Mouse (Mus musculus) stomach, embryonic 14.5 days (tissue): ENCODE measurements at regions not wholly inside any gene's neighbourhood (a gene's known extent, or its start where the extent isn't known, plus 50 kb on each side); places are given as distances from the start of the nearest gene placed in this dataset.

Experiments
- ATAC-seq: fragments of 200-750 bp; cut with Nextera tagmentation; 2 replicates; pipeline ENCODE4 v1.8.0; 2017; ENCODE audit warnings: low read depth, moderate TSS enrichment; ENCODE audit not compliant: insufficient number of reproducible peaks, insufficient read depth, low FRiP score
- H3K27ac ChIP-seq: fragments of 300-500 bp; sonication (generic); 2 replicates; pipeline ENCODE4 v1.5.1; 2014; ENCODE audit warnings: mild to moderate bottlenecking, low read length, moderate library complexity, mixed read lengths
- H3K27me3 ChIP-seq: fragments of 300-500 bp; sonication (generic); 2 replicates; pipeline ENCODE4 v1.6.1; 2014; ENCODE audit warnings: low read length, control low read depth, mixed read lengths; ENCODE audit not compliant: control insufficient read depth, insufficient read depth
- H3K36me3 ChIP-seq: fragments of 300-500 bp; sonication (generic); 2 replicates; pipeline ENCODE4 v1.6.1; 2014; ENCODE audit warnings: mild to moderate bottlenecking, control low read depth, low read length, moderate library complexity, mixed read lengths; ENCODE audit not compliant: control insufficient read depth, insufficient read depth
- H3K4me1 ChIP-seq: fragments of 300-500 bp; sonication (generic); 2 replicates; pipeline ENCODE4 v1.6.1; 2014; ENCODE audit warnings: low read length, control low read depth, mixed read lengths; ENCODE audit not compliant: control insufficient read depth, insufficient read depth
- H3K4me2 ChIP-seq: fragments of 300-500 bp; sonication (generic); replicated peaks from 2 replicates; pipeline ENCODE4 v1.6.1; 2014; ENCODE audit warnings: low read depth, low read length, control low read depth
- H3K4me3 ChIP-seq: fragments of 300-500 bp; sonication (generic); 2 replicates; pipeline ENCODE4 v1.5.1; 2014; ENCODE audit warnings: low read depth, low read length, control low read depth
- H3K9ac ChIP-seq: fragments of 300-500 bp; sonication (generic); replicated peaks from 2 replicates; pipeline ENCODE4 v1.6.1; 2014; ENCODE audit warnings: low read depth, mild to moderate bottlenecking, control low read depth, low read length, moderate library complexity, mixed read lengths
- H3K9me3 ChIP-seq: fragments of 300-500 bp; sonication (generic); 2 replicates; pipeline ENCODE4 v1.6.1; 2016; ENCODE audit warnings: low read depth, low read length, control low read depth; ENCODE audit not compliant: control insufficient read depth
- WGBS: fragments of 180-500 bp; shearing (Covaris S2); extraction: QIAGEN DNeasy Blood & Tissue Kit; methylation state at CpG from one replicate; pipeline ENCODE4 v1.1.7; 2014; 5-methylcytosine and 5-hydroxymethylcytosine counted together

GRCm38 (mm10) chr10:46063831-46064230, 486.2 kb downstream of the Hace1 start:
- Histone ChIP-seq H3K9ac (no peak overlapping the region), H3K4me1 (no peaks in the 10 kb centered on the region)
- 86% methylated on average over 4 of the region's 4 CpGs for WGBS

GRCm38 (mm10) chr10:46070766-46071165, 493.1 kb downstream of the Hace1 start:
- Histone ChIP-seq H3K4me3 (no peak overlapping the region), H3K27me3 (no peaks in the 10 kb centered on the region), H3K9ac (no peak overlapping the region), H3K36me3 (no peaks in the 10 kb centered on the region), H3K27ac (no peak overlapping the region), H3K4me2 (no peak overlapping the region), H3K4me1 (no peaks in the 10 kb centered on the region), H3K9me3 (no peaks in the 10 kb centered on the region)
- WGBS: 84% methylated on average over 3 of the region's 3 CpGs
- ATAC-seq: no peak

More at GRCm38 (mm10) chr10:46063831-46064230, 486.2 kb downstream of the Hace1 start:
- no peak overlapping the region for H3K4me2 ChIP-seq
- no peak overlapping the region for H3K27ac ChIP-seq
- H3K4me3 ChIP-seq: no peak overlapping the region
- H3K36me3 ChIP-seq: no peaks in the 10 kb centered on the region
- no peaks in the 10 kb centered on the region for H3K27me3 ChIP-seq
- no peak for ATAC-seq
- H3K9me3 ChIP-seq: no peaks in the 10 kb centered on the region

- H3K36me3 ChIP-seq: no peaks in the 10 kb centered on the region
- no peak for ATAC-seq
- H3K9me3 ChIP-seq: no peaks in the 10 kb centered on the region
- H3K27me3 ChIP-seq: no peaks in the 10 kb centered on the region
- H3K4me1 ChIP-seq: no peaks in the 10 kb centered on the region
- H3K4me3 ChIP-seq: no peak overlapping the region
- H3K4me2 ChIP-seq: no peak overlapping the region
- no peak overlapping the region for H3K27ac ChIP-seq
- H3K9ac ChIP-seq: no peak overlapping the region
- 52% methylated on average over 8 of the region's 8 CpGs for WGBS
These were observed 493.6 kb downstream of the Hace1 start for GRCm38 (mm10) chr10:46071220-46071619.

GRCm38 (mm10) chr10:46071810-46072549, 494.4 kb downstream of the Hace1 start:
- Histone ChIP-seq H3K4me3 (no peak overlapping the region), H3K9ac (no peak overlapping the region), H3K27ac (no peak overlapping the region), H3K4me1 (no peaks in the 10 kb centered on the region), H3K36me3 (no peaks in the 10 kb centered on the region), H3K4me2 (no peak overlapping the region), H3K27me3 (no peaks in the 10 kb centered on the region), H3K9me3 (no peaks in the 10 kb centered on the region)
- ATAC-seq: no peak
- 73% methylated on average over 12 of the region's 12 CpGs for WGBS

GRCm38 (mm10) chr10:46072550-46073470, 495.2 kb downstream of the Hace1 start:
- no peak overlapping the region for H3K4me3 ChIP-seq
- no peak overlapping the region for H3K4me2 ChIP-seq
- H3K27ac ChIP-seq: no peak overlapping the region
- no peaks in the 10 kb centered on the region for H3K4me1 ChIP-seq
- no peaks in the 10 kb centered on the region for H3K9me3 ChIP-seq
- no peaks in the 10 kb centered on the region for H3K27me3 ChIP-seq
- 63% methylated on average over 16 of the region's 16 CpGs for WGBS
- H3K9ac ChIP-seq: no peak overlapping the region
- H3K36me3 ChIP-seq: no peaks in the 10 kb centered on the region
- no peak for ATAC-seq

- Histone ChIP-seq H3K27ac (no peak overlapping the region), H3K4me2 (no peak overlapping the region), H3K36me3 (no peaks in the 10 kb centered on the region), H3K9ac (no peak overlapping the region), H3K9me3 (no peaks in the 10 kb centered on the region), H3K27me3 (no peaks in the 10 kb centered on the region), H3K4me3 (no peak overlapping the region), H3K4me1 (no peaks in the 10 kb centered on the region)
- ATAC-seq: no peak
- 16% methylated on average over 4 of the region's 4 CpGs for WGBS
These were observed 510.1 kb downstream of the Hace1 start for GRCm38 (mm10) chr10:46087766-46088165.

- Histone ChIP-seq H3K4me2 (no peak overlapping the region), H3K4me3 (no peak overlapping the region), H3K9ac (no peak overlapping the region), H3K4me1 (no peaks in the 10 kb centered on the region), H3K9me3 (no peaks in the 10 kb centered on the region), H3K27ac (no peak overlapping the region), H3K36me3 (no peaks in the 10 kb centered on the region), H3K27me3 (no peaks in the 10 kb centered on the region)
- ATAC-seq: no peak
These were observed 523.2 kb downstream of the Hace1 start for GRCm38 (mm10) chr10:46100837-46101236.

- no peaks in the 10 kb centered on the region for H3K9me3 ChIP-seq
- ATAC-seq: no peak
- H3K27me3 ChIP-seq: no peaks in the 10 kb centered on the region
- WGBS: 76% methylated on average over 4 of the region's 4 CpGs
- H3K4me3 ChIP-seq: no peak overlapping the region
- no peak overlapping the region for H3K4me2 ChIP-seq
- no peak overlapping the region for H3K27ac ChIP-seq
- H3K36me3 ChIP-seq: no peaks in the 10 kb centered on the region
- H3K9ac ChIP-seq: no peak overlapping the region
- H3K4me1 ChIP-seq: no peaks in the 10 kb centered on the region
These were observed 531.2 kb downstream of the Hace1 start for GRCm38 (mm10) chr10:46108810-46109209.
